Mouse (Mus musculus) heart, postnatal 0 days (tissue): Measurements from ENCODE around the gene Gm49366. TPM values are rescaled to one million over a fixed set of nuclear protein-coding genes. Genes with fewer than 3 reads are reported as not detected.
A peak's percentile ranks its signal among the peaks of the same experiment; 100 is the strongest.
"Not testable (repeated sequence)": the region's sequence is repeated elsewhere in the genome, so short reads cannot be mapped to it uniquely, and the experiment has no call there.

Experiments
- ATAC-seq: fragments of 200-750 bp; cut with Nextera tagmentation; 2 replicates; pipeline ENCODE4 v1.8.0; 2017; ENCODE audit warnings: low read depth, moderate number of reproducible peaks, moderate library complexity; ENCODE audit not compliant: insufficient read depth
- DNase-seq: peaks from one replicate; pipeline ENCODE4 v3.0.0-alpha.2; 2016; ENCODE audit warnings: low spot score
- H3K27ac ChIP-seq: fragments of 300-500 bp; sonication (generic); 2 replicates; pipeline ENCODE4 v1.5.1; 2014; ENCODE audit warnings: low read depth, mild to moderate bottlenecking
- H3K27me3 ChIP-seq: fragments of 300-500 bp; sonication (generic); 2 replicates; pipeline ENCODE4 v1.6.1; 2014; ENCODE audit warnings: low read length, mixed read lengths; ENCODE audit not compliant: control insufficient read depth, insufficient read depth
- H3K36me3 ChIP-seq: fragments of 300-500 bp; sonication (generic); replicated peaks from 2 replicates; pipeline ENCODE4 v1.6.1; 2014; ENCODE audit warnings: low read length, mixed read lengths; ENCODE audit not compliant: control insufficient read depth, insufficient read depth
- H3K4me1 ChIP-seq: fragments of 300-500 bp; sonication (generic); 2 replicates; pipeline ENCODE4 v1.6.1; 2014; ENCODE audit warnings: antibody characterized with exemption; ENCODE audit not compliant: control insufficient read depth, insufficient read depth
- H3K4me2 ChIP-seq: fragments of 300-500 bp; sonication (generic); 2 replicates; pipeline ENCODE4 v1.6.1; 2014; ENCODE audit warnings: low read depth, mild to moderate bottlenecking, low read length, moderate library complexity
- H3K4me3 ChIP-seq: fragments of 300-500 bp; sonication (generic); 2 replicates; pipeline ENCODE4 v1.5.1; 2014; ENCODE audit warnings: low read depth, low read length
- H3K9ac ChIP-seq: fragments of 300-500 bp; sonication (generic); replicated peaks from 2 replicates; pipeline ENCODE4 v1.6.1; 2014; ENCODE audit warnings: low read depth, low read length, mixed read lengths
- H3K9me3 ChIP-seq: fragments of 300-500 bp; sonication (generic); replicated peaks from 2 replicates; pipeline ENCODE4 v1.6.1; 2016; ENCODE audit warnings: low read length; ENCODE audit not compliant: control insufficient read depth
- CTCF ChIP-seq: IDR thresholded peaks from 2 replicates; pipeline ENCODE4 v1.5.1; 2016; ENCODE audit warnings: antibody characterized with exemption, control low read depth, low read depth
- EP300 ChIP-seq: IDR thresholded peaks from 2 replicates; pipeline ENCODE4 v1.6.1; 2016; ENCODE audit warnings: antibody characterized with exemption, low read depth
- WGBS: fragments of 180-500 bp; shearing (Covaris S2); extraction: QIAGEN DNeasy Blood & Tissue Kit; methylation state at CpG from one replicate; pipeline ENCODE4 v1.1.7; 2014; 5-methylcytosine and 5-hydroxymethylcytosine counted together
- polyA plus RNA-seq: library from polyadenylated mRNA; unstranded; fragments of >200 nt; fragmentation: Nextera tagmentation; extraction: Ambion mirVana; gene quantifications from 2 replicates; pipeline ENCODE4 v1.2.1, GENCODE M21; 2015
- total RNA-seq: library from RNA; depleted of rRNA; stranded (reverse); fragments of >200 nt; gene quantifications from 2 replicates; pipeline ENCODE4 v1.2.3, GENCODE M21; 2014; ENCODE audit warnings: low replicate concordance

Gene Gm49366
- total and polyA plus RNA-seq, 2 experiments from 2014 or later, result not detected

GRCm38 (mm10) chr12:84077371-84077990, 38.7 kb downstream of the Gm49366 start:
- Histone ChIP-seq H3K9me3 (no peaks in the 10 kb centered on the region), H3K27me3 (no peaks in the 10 kb centered on the region), H3K27ac (no peak overlapping the region), H3K9ac (no peak overlapping the region), H3K4me1 (no peaks in the 10 kb centered on the region), H3K36me3 (no peaks in the 10 kb centered on the region), H3K4me2 (no peak overlapping the region), H3K4me3 (no peak overlapping the region)
- WGBS, result 84% methylated on average over 4 of the region's 4 CpGs
- ATAC-seq, result no peak
- TF ChIP-seq EP300 (no peak), CTCF (no peak)
- DNase-seq, result no peak

GRCm38 (mm10) chr12:84083842-84084241, 45.1 kb downstream of the Gm49366 start:
- DNase-seq (no peak), ATAC-seq (no peak)
- no peaks in the 10 kb centered on the region for H3K27me3 ChIP-seq
- H3K9ac ChIP-seq, result no peak overlapping the region
- H3K36me3 ChIP-seq, result no peaks in the 10 kb centered on the region
- H3K4me3 ChIP-seq, result no peak overlapping the region
- no peak overlapping the region for H3K27ac ChIP-seq
- WGBS, result 83% methylated on average over 2 of the region's 2 CpGs
- H3K4me2 ChIP-seq, result no peak overlapping the region
- 0 out of 2 replicates have a peak, but pooled peaks cover 8% of the 10 kb centered on the region for H3K9me3 ChIP-seq
- no peak for TF ChIP-seq EP300
- no peak for TF ChIP-seq CTCF
- H3K4me1 ChIP-seq, result 0 out of 2 replicates have a peak, but pooled peaks cover 8% of the 10 kb centered on the region

- DNase-seq (peak; percentile 27), ATAC-seq (peak; percentile 20; the same call in 1 of the 2 replicates)
- Histone ChIP-seq H3K36me3 (no peaks in the 10 kb centered on the region), H3K4me2 (no peak overlapping the region), H3K27ac (no peak overlapping the region), H3K9me3 (0 out of 2 replicates have a peak, but pooled peaks cover 8% of the 10 kb centered on the region), H3K4me3 (no peak overlapping the region), H3K9ac (no peak overlapping the region), H3K4me1 (0 out of 2 replicates have a peak, but pooled peaks cover 8% of the 10 kb centered on the region), H3K27me3 (no peaks in the 10 kb centered on the region)
- WGBS, result 49% methylated on average over 4 of the region's 4 CpGs
- TF ChIP-seq CTCF (no peak), EP300 (peak; percentile 62; the same call in 1 of the 2 replicates)
Measured at GRCm38 (mm10) chr12:84084581-84084980, 45.8 kb downstream of the Gm49366 start.

- ATAC-seq, H3K27me3 ChIP-seq, DNase-seq, H3K4me3 ChIP-seq, H3K9me3 ChIP-seq, H3K27ac ChIP-seq, H3K9ac ChIP-seq, H3K36me3 ChIP-seq, H3K4me1 ChIP-seq, H3K4me2 ChIP-seq: not testable (repeated sequence)
- WGBS, result 85% methylated on average over 5 of the region's 5 CpGs
Measured at GRCm38 (mm10) chr12:84094666-84095065, 55.9 kb downstream of the Gm49366 start.

GRCm38 (mm10) chr12:84099605-84100004, 60.9 kb downstream of the Gm49366 start:
- H3K36me3 ChIP-seq, result no peaks in the 10 kb centered on the region
- H3K9ac ChIP-seq, result no peak overlapping the region
- H3K27me3 ChIP-seq, result no peaks in the 10 kb centered on the region
- no peak overlapping the region for H3K4me3 ChIP-seq
- ATAC-seq (no peak), DNase-seq (no peak)
- 100% methylated on average over 2 of the region's 2 CpGs for WGBS
- no peaks in the 10 kb centered on the region for H3K9me3 ChIP-seq
- no peak overlapping the region for H3K4me2 ChIP-seq
- no peak for TF ChIP-seq EP300
- TF ChIP-seq CTCF, result no peak
- H3K27ac ChIP-seq, result no peak overlapping the region
- H3K4me1 ChIP-seq, result no peaks in the 10 kb centered on the region

- H3K27ac ChIP-seq, result no peak overlapping the region
Measured at GRCm38 (mm10) chr12:84100071-84100470, 61.3 kb downstream of the Gm49366 start.

GRCm38 (mm10) chr12:84100604-84101492, 62.1 kb downstream of the Gm49366 start, which contains the start of gene Acot6:
Gene Acot6, plus strand, starts transcription at chr12:84100654.
- not testable (repeated sequence) for H3K4me1 ChIP-seq, H3K36me3 ChIP-seq, H3K9me3 ChIP-seq, H3K27me3 ChIP-seq
- DNase-seq (peak; percentile 43), ATAC-seq (peak; percentile 74)
- H3K9ac ChIP-seq, result peak within 1 kb of the TSS; percentile 65
- H3K27ac ChIP-seq, result peak within 1 kb of the TSS; percentile 13; the same call in 1 of the 2 replicates
- peak within 1 kb of the TSS; percentile 79 for H3K4me2 ChIP-seq
- WGBS, result 1% methylated on average over 68 of the region's 80 CpGs
- peak within 1 kb of the TSS; percentile 57 for H3K4me3 ChIP-seq

More at GRCm38 (mm10) chr12:84100071-84100470, 61.3 kb downstream of the Gm49366 start:
- 0 out of 2 replicates have a peak overlapping the region, but pooled peaks have one; percentile 57 for H3K4me3 ChIP-seq
- 87% methylated on average over 1 of the region's 1 CpGs for WGBS
- no peaks in the 10 kb centered on the region for H3K36me3 ChIP-seq
- ATAC-seq (no peak), DNase-seq (no peak)
- H3K27me3 ChIP-seq, result no peaks in the 10 kb centered on the region
- no peaks in the 10 kb centered on the region for H3K4me1 ChIP-seq
- no peaks in the 10 kb centered on the region for H3K9me3 ChIP-seq
- TF ChIP-seq CTCF (no peak), EP300 (no peak)
- H3K4me2 ChIP-seq, result peak overlapping the region; percentile 79; the same call in 1 of the 2 replicates
- no peak overlapping the region for H3K9ac ChIP-seq
